Mouse (Mus musculus) ES-E14 (cell line): Measurements from ENCODE around the gene Ell2. TPM values are rescaled to one million over a fixed set of nuclear protein-coding genes. Genes with fewer than 3 reads are reported as not detected.

Experiments used
- DNase-seq: peaks from one replicate; pipeline ENCODE4 v3.0.0-alpha.2; 2013; ENCODE audit warnings: low read depth, low spot score
- H3K27ac ChIP-seq: 2 replicates; pipeline ENCODE4 v1.5.1; 2012; ENCODE audit warnings: low read depth, mild to moderate bottlenecking, low read length, moderate library complexity, mixed read lengths; ENCODE audit not compliant: poor library complexity, insufficient read depth, severe bottlenecking
- H3K36me3 ChIP-seq: 2 replicates; pipeline ENCODE4 v1.6.1; 2012; ENCODE audit warnings: mild to moderate bottlenecking, low read length, moderate library complexity, mixed read lengths; ENCODE audit not compliant: control insufficient read depth, poor library complexity, insufficient read depth, severe bottlenecking
- H3K4me1 ChIP-seq, 2 experiments: fragments of 150-350 bp in 1 of 2; sonication (generic) in 1 of 2; 2 replicates each; pipeline ENCODE4 v1.6.1; 2012; ENCODE audit warnings: low read length in 2 of 2, mild to moderate bottlenecking in 1 of 2, mixed read lengths in 1 of 2; ENCODE audit not compliant: control insufficient read depth in 2 of 2, insufficient read depth in 2 of 2, poor library complexity in 1 of 2
- H3K4me3 ChIP-seq, 2 experiments: fragments of 150-350 bp in 1 of 2; sonication (generic) in 1 of 2; 2 replicates each; pipeline ENCODE4 v1.5.1; 2012; ENCODE audit warnings: low read length in 2 of 2, low read depth in 1 of 2, mild to moderate bottlenecking in 1 of 2, mixed read lengths in 1 of 2; ENCODE audit not compliant: insufficient read depth in 1 of 2, poor library complexity in 1 of 2, severe bottlenecking in 1 of 2
- H3K9ac ChIP-seq: 2 replicates; pipeline ENCODE4 v1.6.1; 2012; ENCODE audit warnings: low read depth, mild to moderate bottlenecking, low read length, mixed read lengths; ENCODE audit not compliant: poor library complexity, insufficient read depth, severe bottlenecking
- H3K9me3 ChIP-seq: fragments of 150-350 bp; sonication (generic); 2 replicates; pipeline ENCODE4 v1.6.1; 2012; ENCODE audit warnings: low read depth, mild to moderate bottlenecking, low read length; ENCODE audit not compliant: control insufficient read depth, insufficient read depth
- CHD2 ChIP-seq: IDR thresholded peaks from 2 replicates; pipeline ENCODE4 v1.6.1; 2014; ENCODE audit warnings: mild to moderate bottlenecking, low read depth, low read length, inconsistent platforms
- HCFC1 ChIP-seq: IDR thresholded peaks from 2 replicates; pipeline ENCODE4 v1.6.1; 2012; ENCODE audit warnings: low read length, inconsistent platforms, borderline replicate concordance; ENCODE audit not compliant: insufficient read depth
- MAFK ChIP-seq: IDR thresholded peaks from 2 replicates; pipeline ENCODE4 v1.6.1; 2014; ENCODE audit warnings: mild to moderate bottlenecking, low read depth, low read length, inconsistent platforms; ENCODE audit not compliant: insufficient read depth
- ZC3H11A ChIP-seq: IDR thresholded peaks from 2 replicates; pipeline ENCODE4 v1.6.1; 2012; ENCODE audit warnings: low read depth, mild to moderate bottlenecking, inconsistent platforms, low read length, borderline replicate concordance
- ZNF384 ChIP-seq: IDR thresholded peaks from 2 replicates; pipeline ENCODE4 v1.6.1; 2012; ENCODE audit warnings: low read depth, low read length, inconsistent platforms
- in situ Hi-C, 2 experiments: fragments of 600-800 bp; cut with MboI; formaldehyde crosslinking; loops; one replicate each; pipeline ENCODE4 v1.15.1; 2025; ENCODE audit warnings: low sequenced_read_pairs in 2 of 2, inconsistent platforms in 1 of 2; ENCODE audit not compliant: unreplicated experiment in 2 of 2
- total RNA-seq: library from RNA; depleted of rRNA; stranded (reverse); fragments of 300-350 nt; gene quantifications from 2 replicates; pipeline ENCODE4 v1.2.3, GENCODE M21; 2012

Ell2 gene
- total RNA-seq, 1 experiment, result 21.4 TPM

DNA sequence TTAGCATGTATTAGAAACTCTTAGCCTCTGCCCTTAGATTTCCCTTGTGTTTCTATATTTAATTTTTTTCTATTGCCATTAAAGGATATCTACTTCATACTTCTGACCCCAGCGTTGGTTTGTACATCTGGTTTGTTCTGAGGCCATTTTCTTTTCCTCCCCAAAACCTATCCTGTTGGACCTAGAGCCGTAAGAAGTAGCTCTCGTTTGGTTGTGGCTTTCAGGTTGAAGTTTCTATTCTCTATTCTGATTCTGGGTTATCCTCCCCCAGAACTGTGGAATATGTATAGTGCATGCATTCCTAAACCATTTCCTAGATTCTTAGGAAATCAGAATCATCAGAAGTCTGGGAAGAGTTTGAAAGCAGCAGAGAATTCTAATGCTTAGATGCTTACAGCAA is 34.6 kb downstream of the Ell2 start:
- in situ Hi-C loops, result no loop called here
- no peak for TF ChIP-seq ZNF384
- TF ChIP-seq CHD2, result no peak
- TF ChIP-seq ZC3H11A, result no peak
- no peak for TF ChIP-seq MAFK
- no peak for TF ChIP-seq HCFC1
- Histone ChIP-seq H3K9ac (no peak overlapping the region), H3K4me3 (no peak overlapping the region), H3K4me1 (no peaks in the 10 kb centered on the region), H3K27ac (no peak overlapping the region), H3K9me3 (no peaks in the 10 kb centered on the region), H3K36me3 (no peaks in the 10 kb centered on the region)
- DNase-seq, result no peak

DNA sequence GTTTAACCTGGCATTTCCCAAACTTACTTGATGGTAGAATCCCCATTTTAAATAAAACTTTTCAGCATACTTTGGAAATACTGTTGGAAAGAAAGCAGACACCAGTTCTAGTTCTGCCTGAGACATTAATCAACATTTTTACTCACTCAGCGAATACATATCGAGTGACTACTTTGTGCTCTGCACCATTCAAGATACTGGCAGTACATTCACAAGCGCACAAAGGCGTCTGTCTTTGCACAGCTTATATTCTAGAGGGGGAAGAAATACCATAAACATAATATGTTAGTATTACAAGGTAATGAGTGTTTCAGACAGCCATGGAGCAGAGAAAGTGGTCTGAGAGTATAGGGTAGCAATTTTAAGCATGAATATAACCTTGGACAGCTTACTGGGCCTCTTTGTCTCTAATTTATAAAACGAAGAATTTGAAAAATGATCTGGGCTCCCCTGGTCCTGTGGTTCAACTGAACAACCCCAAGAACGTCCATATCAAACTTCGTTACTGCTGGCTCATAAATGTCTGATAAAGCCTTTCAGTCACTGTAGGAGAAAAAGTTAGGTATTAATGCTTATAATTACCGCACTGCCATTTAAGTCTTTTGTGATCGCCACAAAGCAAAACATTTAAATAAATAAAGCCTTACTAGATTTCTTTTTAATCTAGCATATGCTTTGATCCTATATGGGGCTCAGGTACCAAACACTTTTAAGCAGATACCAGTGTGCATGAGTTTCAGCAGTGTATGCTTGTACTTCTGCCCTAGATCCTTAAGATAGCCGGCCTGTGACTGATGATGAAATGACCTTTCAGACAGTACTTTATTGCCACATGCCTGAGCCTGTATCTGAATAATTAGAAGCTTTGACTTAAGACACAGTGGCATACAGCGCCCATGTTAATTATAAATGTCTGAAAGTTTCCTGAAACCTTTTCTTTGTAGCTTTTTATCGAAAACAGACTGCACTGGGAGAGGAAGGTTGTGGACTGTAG is 35.5 kb downstream of the Ell2 start:
- Histone ChIP-seq H3K9me3 (no peaks in the 10 kb centered on the region), H3K36me3 (no peaks in the 10 kb centered on the region), H3K27ac (no peak overlapping the region), H3K9ac (no peak overlapping the region), H3K4me1 (no peaks in the 10 kb centered on the region), H3K4me3 (no peak overlapping the region)
- in situ Hi-C loops, result no loop called here
- TF ChIP-seq MAFK, result 0 out of 2 replicates have a peak, but pooled peaks have one; percentile 12
- TF ChIP-seq CHD2, result no peak
- DNase-seq, result no peak

DNA sequence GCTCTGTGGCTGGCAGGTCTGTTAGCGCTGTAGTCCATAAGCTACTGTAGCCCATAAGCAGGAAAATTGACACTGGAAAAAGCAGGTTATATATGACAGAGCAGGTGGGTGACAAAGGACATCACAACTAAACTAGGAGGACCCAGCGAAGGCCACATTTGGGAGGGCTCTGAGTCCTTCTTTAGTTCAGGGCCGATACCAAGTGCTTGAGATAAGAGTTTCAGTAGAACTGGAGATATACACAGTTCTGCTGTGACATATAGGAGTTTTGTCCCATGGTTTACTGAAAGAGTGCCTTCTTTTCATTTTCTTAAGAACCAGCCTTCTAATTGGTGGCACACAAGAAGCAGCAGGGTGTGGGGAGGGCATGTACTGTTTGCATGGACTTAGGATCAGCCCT is 36.4 kb downstream of the Ell2 start:
- in situ Hi-C loops, result no loop called here
- no peak for DNase-seq
- no peak overlapping the region for H3K27ac ChIP-seq
- H3K4me3 ChIP-seq, result no peak overlapping the region
- TF ChIP-seq CHD2, result no peak
- no peak for TF ChIP-seq ZC3H11A
- TF ChIP-seq HCFC1, result no peak
- no peak for TF ChIP-seq MAFK
- TF ChIP-seq ZNF384, result no peak
- H3K9me3 ChIP-seq, result no peaks in the 10 kb centered on the region
- H3K36me3 ChIP-seq, result no peaks in the 10 kb centered on the region
- no peak overlapping the region for H3K9ac ChIP-seq
- no peaks in the 10 kb centered on the region for H3K4me1 ChIP-seq

GRCm38 (mm10) chr13:75744065-75744464 is 37.5 kb downstream of the Ell2 start:
- Histone ChIP-seq H3K9ac (no peak overlapping the region), H3K4me3 (no peak overlapping the region), H3K27ac (no peak overlapping the region), H3K4me1 (no peaks in the 10 kb centered on the region), H3K36me3 (no peaks in the 10 kb centered on the region), H3K9me3 (no peaks in the 10 kb centered on the region)
- in situ Hi-C loops, result no loop called here
- DNase-seq, result no peak
- TF ChIP-seq CHD2 (no peak), HCFC1 (no peak)

DNA sequence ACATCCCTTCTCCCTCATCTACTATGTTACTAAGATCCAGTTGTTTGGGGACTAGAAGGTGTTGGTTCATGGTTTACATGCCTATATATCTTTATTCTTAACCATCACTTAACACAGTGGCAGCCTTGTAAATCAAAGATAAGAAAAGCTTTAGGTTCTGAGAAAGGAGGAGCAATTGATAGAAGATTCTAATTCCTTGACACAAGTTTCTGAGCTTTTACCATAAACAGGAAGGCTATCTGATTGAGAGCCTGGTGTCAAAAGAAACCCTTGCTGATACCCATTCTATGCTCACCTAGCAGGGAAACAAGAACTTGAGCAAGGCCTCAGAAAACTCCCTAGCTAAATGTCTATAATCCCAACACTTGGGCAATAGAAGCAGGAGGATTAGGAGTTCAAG is 38.8 kb downstream of the Ell2 start:
- Histone ChIP-seq H3K27ac (no peak overlapping the region), H3K36me3 (no peaks in the 10 kb centered on the region), H3K4me1 (no peaks in the 10 kb centered on the region), H3K4me3 (no peak overlapping the region), H3K9me3 (no peaks in the 10 kb centered on the region), H3K9ac (no peak overlapping the region)
- no peak for DNase-seq
- no peak for TF ChIP-seq ZNF384
- in situ Hi-C loops, result no loop called here
